ENCODE assay signal across 21 mouse cellular contexts in genomic region chr2:52193629-52194028, GRCm38 (mm10).
DNase-seq lines count a peak whose midpoint lies in the region; ATAC-seq and TF ChIP-seq lines count a peak whose summit lies in the region.
"Had no signal": no experiment of that assay in that cellular context is flagged by ENCODE, and none has a peak within 500 bp of the region (broad histone marks: within the 10 kb centered on the region; RNA-seq: fewer than 3 reads in every experiment).

No protein-coding gene starts in this region.

- WGBS in cerebellum, adult 2 months: 11% methylated on average over 6 of the region's 6 CpGs

- peaks cover 8% of the 10 kb centered on the region; the same call in 1 of the 2 replicates for H3K4me1 ChIP-seq in cerebellum, adult 2 months (ENCODE audit: control insufficient read depth, insufficient read depth, low read length)
- H3K4me1 ChIP-seq: embryonic facial prominence, embryonic 10.5 days; forebrain, embryonic 13.5 days; heart, embryonic 10.5 days; hindbrain, embryonic 12.5 days had no signal

- H3K27me3 ChIP-seq in cerebellum, adult 2 months (ENCODE audit: control insufficient read depth, insufficient read depth, low read length): no peaks in the 10 kb centered on the region
- H3K27me3 ChIP-seq: forebrain, embryonic 13.5 days; hindbrain, embryonic 12.5 days had no signal

- no peak for TF ChIP-seq CTCF in cerebellum, adult 2 months (IDR thresholded peaks at IDR 0.05; ENCODE audit: borderline replicate concordance, insufficient read depth, low read depth, low read length)

- peak; percentile 27; the same call in 1 of the 2 replicates for TF ChIP-seq POLR2A in cerebellum, adult 2 months (IDR thresholded peaks at IDR 0.05; ENCODE audit: borderline replicate concordance, insufficient read depth, low read length)

- peak overlapping the region; percentile 83; the same call in 1 of the 2 replicates for H3K27ac ChIP-seq in cerebellum, adult 2 months (ENCODE audit: insufficient read depth, low read length)
- H3K27ac ChIP-seq: embryonic facial prominence, embryonic 10.5 days; forebrain, embryonic 13.5 days; gastrocnemius, adult 2 months; heart, embryonic 10.5 days; hindbrain, embryonic 12.5 days had no signal

- DNase-seq in cerebellum, adult 11 months: peak; percentile 71
- peak; percentile 82 to 91 for DNase-seq in cerebellum, adult 2 months
- peak; percentile 39 to 54 for DNase-seq in cerebellum, postnatal 10 days
- DNase-seq in embryo, embryonic 10 days (ENCODE audit: low spot score): no peak
- no peak for DNase-seq in embryo, embryonic 9.5 days (ENCODE audit: extremely low spot score)
- DNase-seq: adrenal gland, adult 8-10 months; adrenal gland, postnatal 36 days; forebrain, postnatal 0 days; gastrocnemius, adult 2 months; gastrocnemius, postnatal 36 days; heart, postnatal 10 days; heart, postnatal 4 days; kidney, adult 8-10 months had no signal

- no peak overlapping the region for H3K4me3 ChIP-seq in cerebellum, adult 2 months (replicated peaks; ENCODE audit: insufficient read depth, low read depth, low read length)
- H3K4me3 ChIP-seq: embryonic facial prominence, embryonic 10.5 days; forebrain, embryonic 13.5 days; gastrocnemius, adult 2 months; heart, embryonic 10.5 days; hindbrain, embryonic 12.5 days had no signal

- ATAC-seq in CD4-positive, CD25-positive, alpha-beta regulatory T cell, adult 4 months: no peak
- ATAC-seq: forebrain, embryonic 13.5 days; forebrain, postnatal 0 days; hindbrain, embryonic 16.5 days; inflammation-experienced regulatory T-cells, adult 6 months; intestine, postnatal 0 days had no signal

Comparison
In these comparisons a context has a peak if more than half of its experiments do, and no peak if none do; other contexts are left out.
1. DNase-seq: peak in cerebellum, adult 11 months (single experiment), cerebellum, adult 2 months (2 of 2) and cerebellum, postnatal 10 days (2 of 2); none in embryo, embryonic 10 days (single experiment) and embryo, embryonic 9.5 days (single experiment).